Mouse (Mus musculus): Measurements from ENCODE around the gene Rnase2a. TPM values are rescaled to one million over a fixed set of nuclear protein-coding genes. Genes with fewer than 3 reads are reported as not detected.
"Not testable (repeated sequence)": the region's sequence is repeated elsewhere in the genome, so short reads cannot be mapped to it uniquely, and the experiment has no call there.

The Rnase2a gene
- total RNA-seq (2021), result not detected
- long read RNA-seq, result 0 reads

DNA sequence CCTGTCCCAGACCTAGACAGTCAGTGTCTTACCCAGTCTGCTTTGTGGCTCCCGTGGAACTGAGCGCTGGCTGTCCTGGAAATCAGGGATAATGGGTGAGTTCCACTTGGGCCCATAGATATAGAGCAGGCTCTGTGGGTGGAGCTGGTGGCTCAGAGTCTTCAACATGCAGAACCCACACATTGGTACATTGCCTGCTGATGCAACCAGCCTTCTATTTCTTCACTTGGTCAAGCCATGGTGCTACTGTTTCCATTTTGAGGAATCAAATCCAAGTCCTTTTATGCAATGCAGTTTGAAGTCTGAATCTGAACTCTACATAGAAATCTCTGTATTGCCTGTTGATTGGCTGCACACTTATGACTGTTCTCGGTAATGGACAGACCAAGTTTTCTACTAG lies at the start of gene Rnase2a:
Rnase2a (minus strand) TSS at position 72 of the 400 bp plus-strand sequence.
- DNase-seq (ENCODE audit: low spot score in 2 of 2), result no peak

DNA sequence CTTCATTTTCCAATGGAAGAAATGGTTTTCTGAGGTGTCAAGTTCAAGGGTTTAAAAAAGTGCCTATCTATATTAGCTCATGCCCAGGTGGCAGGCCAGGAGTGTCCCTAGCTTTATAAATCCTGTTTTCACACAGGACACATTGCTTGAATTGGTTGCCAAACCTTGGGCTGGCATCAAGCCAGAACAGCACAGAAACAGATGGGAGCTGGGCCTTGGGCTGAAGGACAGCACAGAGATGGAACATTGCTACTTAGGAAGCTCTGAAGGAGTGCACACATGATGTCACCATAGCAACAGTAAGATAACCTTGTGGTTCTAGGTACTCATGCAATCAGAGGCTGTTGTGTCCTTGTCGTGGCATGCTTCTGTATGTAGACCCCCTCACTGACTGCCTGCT lies 35.6 kb upstream of the Rnase2a start:
- peak in 1 of 2 experiments; percentile 16 for DNase-seq (ENCODE audit: low spot score in 2 of 2)

- DNase-seq (ENCODE audit: low spot score in 2 of 2), result not testable (repeated sequence)
These were observed 22.6 kb upstream of the Rnase2a start for GRCm38 (mm10) chr14:51278515-51278914.

GRCm38 (mm10) chr14:51268677-51269076 lies 12.8 kb upstream of the Rnase2a start:
- DNase-seq (ENCODE audit: low spot score in 2 of 2), result no peak

DNA sequence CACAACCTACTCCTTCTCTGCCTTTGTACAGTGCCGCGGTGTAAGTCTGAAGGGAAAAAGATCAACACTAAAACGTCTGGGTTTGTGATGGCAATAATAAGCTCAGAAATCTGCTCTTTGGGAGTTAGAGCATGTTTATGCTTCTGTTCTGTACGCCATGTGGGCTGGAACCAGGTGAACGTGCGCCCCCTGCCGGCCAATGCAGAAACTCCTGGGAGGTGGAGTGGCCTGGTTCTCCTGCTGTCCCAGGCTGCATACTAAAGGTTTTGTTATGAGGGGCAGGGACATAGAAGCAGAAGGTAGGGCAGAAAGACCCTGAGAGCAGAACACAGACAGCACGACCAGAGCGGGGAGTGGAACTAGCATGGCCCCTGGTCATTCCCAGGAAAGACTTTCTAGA lies 10.2 kb upstream of the Rnase2a start:
- DNase-seq (ENCODE audit: low spot score in 2 of 2), result peak; percentile 62 to 85

- DNase-seq (ENCODE audit: low spot score in 2 of 2), result no peak
These were observed 9.8 kb upstream of the Rnase2a start for GRCm38 (mm10) chr14:51265667-51266066.

DNA sequence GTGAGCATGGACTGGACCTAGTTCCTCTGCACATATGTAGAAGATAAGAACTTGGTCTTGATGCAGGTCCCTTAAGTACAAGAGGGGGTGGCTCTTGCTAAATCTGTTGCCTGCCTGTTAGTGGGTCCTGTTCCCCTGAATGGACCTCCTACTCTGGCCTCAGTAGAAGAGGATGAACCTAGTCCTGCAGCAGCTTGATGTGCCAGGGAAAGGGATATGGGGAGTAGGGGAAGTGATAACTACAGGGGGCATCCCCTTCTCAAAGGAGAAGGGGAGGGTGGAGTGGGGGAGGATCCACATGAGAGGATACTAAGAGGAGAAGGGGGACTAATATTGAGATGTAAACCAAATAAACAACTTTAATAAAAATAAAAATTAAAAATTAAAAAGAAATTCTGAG lies 6.5 kb upstream of the Rnase2a start:
- no peak for DNase-seq (ENCODE audit: low spot score in 2 of 2)

DNA sequence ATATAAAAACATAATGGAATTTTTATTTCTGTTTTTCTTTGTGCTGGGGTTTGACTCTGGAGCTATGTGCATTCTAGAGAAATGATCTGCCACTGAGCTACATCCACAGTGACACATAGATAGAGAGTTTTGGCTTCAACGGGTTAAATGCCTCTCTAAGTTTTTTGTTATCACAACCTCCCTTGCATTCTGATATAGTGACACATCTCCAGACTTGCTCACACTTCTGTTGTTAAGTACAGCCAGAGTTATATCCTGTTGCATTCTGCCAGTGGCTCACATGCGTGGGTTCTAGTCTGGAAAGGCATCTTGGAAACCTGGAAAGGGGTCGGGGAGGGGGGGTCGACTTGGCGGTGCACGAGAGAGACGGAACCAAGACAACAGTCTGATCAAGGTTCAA lies 3.8 kb upstream of the Rnase2a start:
- no peak for DNase-seq (ENCODE audit: low spot score in 2 of 2)

- no peak for DNase-seq (ENCODE audit: low spot score in 2 of 2)
These were observed 2.3 kb downstream of the Rnase2a start for GRCm38 (mm10) chr14:51253569-51253968.

DNA sequence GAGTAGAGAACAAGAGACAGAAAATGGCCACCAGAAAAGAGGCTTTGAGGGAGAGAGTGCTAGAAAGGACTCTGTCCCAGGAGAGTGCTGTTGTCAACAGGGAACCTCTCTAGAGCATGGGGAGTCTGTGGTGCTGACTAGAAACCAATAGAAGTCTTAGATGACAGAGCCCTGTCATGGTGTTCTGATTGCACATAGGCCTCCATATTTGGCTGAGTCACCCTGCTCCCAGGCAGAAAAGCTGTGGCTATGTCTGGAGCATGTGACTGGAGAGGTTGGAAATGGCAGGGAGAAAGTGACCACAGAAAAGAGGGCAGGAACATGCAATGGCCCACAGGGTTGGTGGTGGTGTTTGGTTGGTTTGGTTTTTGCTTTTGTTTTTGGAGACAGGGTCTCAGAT lies 3.7 kb downstream of the Rnase2a start:
- DNase-seq (ENCODE audit: low spot score in 2 of 2), result not testable (repeated sequence)

DNA sequence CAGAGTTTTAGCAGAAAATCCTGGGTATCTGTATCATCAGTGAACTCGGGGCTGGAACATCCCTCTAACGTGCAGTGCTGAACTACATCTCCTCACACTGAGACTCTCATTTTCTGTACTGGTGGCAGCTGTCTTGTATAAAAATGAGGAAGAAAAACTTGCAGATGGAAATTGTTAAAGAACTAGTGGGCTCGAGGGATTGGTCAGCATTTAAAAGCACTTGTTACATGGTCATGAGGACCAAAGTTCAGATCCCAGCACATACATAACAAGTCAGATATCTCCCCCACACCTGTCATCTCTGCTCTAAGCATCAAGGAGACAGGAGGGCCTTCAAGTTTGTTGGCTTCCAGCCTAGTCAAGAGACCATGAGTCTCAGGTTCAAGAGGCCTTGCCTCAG lies 5.6 kb downstream of the Rnase2a start:
- no peak for DNase-seq (ENCODE audit: low spot score in 2 of 2)

GRCm38 (mm10) chr14:51247736-51248135 lies 8.2 kb downstream of the Rnase2a start:
- DNase-seq (ENCODE audit: low spot score in 2 of 2), result no peak

DNA sequence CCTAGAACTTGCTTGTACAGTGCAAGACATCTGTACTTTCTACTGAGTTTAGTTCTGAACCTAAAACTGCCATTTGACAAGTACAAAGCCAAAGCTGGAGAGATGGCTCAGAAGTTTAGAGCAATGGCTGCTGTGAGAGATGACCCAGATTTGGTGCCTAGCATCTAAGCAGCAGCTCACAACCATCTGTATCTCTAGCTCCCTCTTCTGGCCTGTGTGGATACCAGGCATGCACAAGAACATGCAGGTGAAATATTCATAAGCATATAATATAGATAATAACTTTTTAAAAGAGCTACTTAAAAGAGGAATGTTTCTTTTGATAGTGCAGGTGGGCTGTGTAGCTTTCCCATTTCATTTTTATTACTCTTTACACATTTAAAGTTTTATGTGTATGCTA lies 15.0 kb downstream of the Rnase2a start:
- peak; percentile 17 to 84 for DNase-seq (ENCODE audit: low spot score in 2 of 2)

DNA sequence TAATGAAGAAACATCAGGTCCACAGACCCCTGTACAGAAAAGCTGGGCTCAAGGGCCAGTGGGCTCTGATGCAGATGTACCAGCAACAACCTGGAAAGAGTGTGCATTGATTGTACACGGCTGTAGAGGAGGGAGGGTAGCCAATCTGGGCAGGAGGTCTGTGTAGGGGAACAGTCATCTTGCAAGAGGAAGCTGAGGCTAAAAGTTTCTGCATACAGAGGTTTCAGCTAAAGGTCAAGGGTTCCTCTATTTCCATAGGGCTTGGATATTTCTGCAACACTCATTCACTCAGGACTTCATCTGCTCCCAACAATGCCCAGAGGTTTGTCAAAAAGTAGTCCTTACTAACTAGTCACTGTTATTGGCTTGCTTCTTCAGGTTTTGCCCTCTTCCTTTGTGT lies 18.4 kb downstream of the Rnase2a start:
- DNase-seq (ENCODE audit: low spot score in 2 of 2), result not testable (repeated sequence)

DNA sequence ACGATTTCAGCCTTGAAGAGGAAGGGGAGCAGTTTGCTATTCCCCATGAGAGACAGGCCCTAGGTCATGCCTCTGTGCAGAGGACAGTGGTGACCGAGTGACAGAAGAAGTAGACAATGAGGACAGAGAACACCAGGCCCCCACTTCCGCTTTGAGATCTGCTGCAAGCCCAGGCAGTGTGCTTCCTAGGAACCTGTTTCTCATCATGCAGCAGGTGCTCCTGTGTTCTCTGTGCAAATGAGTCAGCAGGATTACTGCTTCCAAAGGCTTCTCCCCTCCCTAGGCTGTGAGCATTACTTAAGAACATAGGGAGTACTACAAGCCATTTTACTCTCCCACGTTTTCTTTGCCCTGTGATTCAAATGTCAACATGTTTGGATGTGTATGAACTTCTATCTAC lies 26.3 kb downstream of the Rnase2a start:
- DNase-seq (ENCODE audit: low spot score in 2 of 2), result not testable (repeated sequence)

- DNase-seq (ENCODE audit: low spot score in 2 of 2), result not testable (repeated sequence)
These were observed 35.8 kb downstream of the Rnase2a start for GRCm38 (mm10) chr14:51220075-51220474.

Other genes starting within 250 kb of the Rnase2a start
- not detected for gene Rnase10, start 248.4 kb downstream of the Rnase2a start, total RNA-seq (2021)
- not detected for gene Rnase9, start 214.2 kb downstream of the Rnase2a start, total RNA-seq (2021)
- gene Rnase11, start 205.9 kb downstream of the Rnase2a start, total RNA-seq (2021), result not detected
- not detected for gene Rnase12, start 198.5 kb downstream of the Rnase2a start, total RNA-seq (2021)
- gene Olfr750, start 181.7 kb downstream of the Rnase2a start, total RNA-seq (2021), result not detected
- gene Rnase4, start 165.0 kb downstream of the Rnase2a start, total RNA-seq (2021), result 10 to 100 TPM; 15.1 to 16.7 TPM
- 1 to 10 TPM; 3.3 to 5.5 TPM for gene Ang, start 165.0 kb downstream of the Rnase2a start, total RNA-seq (2021)
- not detected for gene Eddm3b, start 141.7 kb downstream of the Rnase2a start, total RNA-seq (2021)
- under 1 TPM; 0.30 to 0.66 TPM for gene Rnase6, start 132.2 kb downstream of the Rnase2a start, total RNA-seq (2021)
- 1 to 10 TPM; 2.4 to 3.7 TPM for gene Rnase1, start 109.3 kb downstream of the Rnase2a start, total RNA-seq (2021)
- under 1 TPM in 1 of 2 experiments, not detected in 1; 0.46 TPM for gene Rnase2b, start 93.9 kb downstream of the Rnase2a start, total RNA-seq (2021)
- gene Ang2, start 57.0 kb downstream of the Rnase2a start, total RNA-seq (2021), result not detected
- gene Ear14, start 52.7 kb downstream of the Rnase2a start, total RNA-seq (2021), result not detected
- not detected for gene Gm7247, start 105.6 kb upstream of the Rnase2a start, total RNA-seq (2021)
- gene Vmn2r88, start 154.7 kb upstream of the Rnase2a start, total RNA-seq (2021), result not detected
- not detected for gene Vmn2r89, start 195.7 kb upstream of the Rnase2a start, total RNA-seq (2021)

All from layer of hippocampus, adult 18-20 months (tissue).